Mouse (Mus musculus) induced T-regulatory cell, adult 2 months (primary cell): ENCODE measurements around the gene Olfr199.
"Not testable (repeated sequence)": the region's sequence is repeated elsewhere in the genome, so short reads cannot be mapped to it uniquely, and the experiment has no call there.

Experiments used
- DNase-seq: peaks from one replicate; pipeline ENCODE4 v3.0.0-alpha.2; 2012; ENCODE audit warnings: low read depth

Olfr199 gene

DNA sequence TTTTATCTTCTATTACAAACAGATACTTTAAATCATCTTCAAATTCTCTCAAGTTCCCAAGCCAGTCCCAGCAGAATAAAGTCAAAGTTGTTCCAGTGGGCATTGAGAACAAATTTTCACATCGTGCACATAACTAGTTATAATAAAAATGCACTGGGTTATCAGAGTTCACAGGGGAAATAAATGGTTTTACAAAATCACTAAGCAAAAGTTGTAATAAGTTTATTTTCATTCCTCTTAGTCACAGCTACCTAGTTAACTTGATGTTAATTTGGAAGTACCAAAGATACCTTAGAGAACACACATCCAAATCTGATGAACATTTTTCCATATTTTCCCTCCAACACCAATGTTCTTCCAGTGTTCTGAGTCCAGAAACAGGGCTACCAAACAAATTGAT lies at the start of gene Olfr199:
TSS of gene Olfr199 (minus strand) at position 101 of the 400 bp plus-strand sequence.
- not testable (repeated sequence) for DNase-seq

- not testable (repeated sequence) for DNase-seq
These were observed 49.5 kb upstream of the Olfr199 start for GRCm38 (mm10) chr16:59269097-59269496.

GRCm38 (mm10) chr16:59249684-59250083 lies 30.1 kb upstream of the Olfr199 start:
- DNase-seq = no peak

DNA sequence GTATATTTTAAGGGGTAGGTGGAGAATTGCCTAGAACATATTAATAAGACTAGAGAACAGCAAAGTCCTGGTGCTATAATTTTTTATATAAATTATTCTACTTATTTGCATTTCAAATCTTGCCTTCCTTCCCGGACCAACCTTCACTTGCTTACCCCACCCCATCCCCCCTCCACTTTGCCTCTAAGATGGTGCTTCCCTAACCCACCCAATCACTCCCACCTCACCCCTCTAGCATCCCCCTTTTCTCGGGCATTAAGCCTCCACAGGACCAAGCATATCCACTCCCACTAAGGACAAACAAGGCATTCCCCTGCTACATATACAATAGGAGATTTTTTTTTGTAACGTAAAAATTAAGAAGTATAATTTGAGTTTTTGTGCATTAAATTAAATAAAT lies 1.7 kb downstream of the Olfr199 start:
- not testable (repeated sequence) for DNase-seq

DNA sequence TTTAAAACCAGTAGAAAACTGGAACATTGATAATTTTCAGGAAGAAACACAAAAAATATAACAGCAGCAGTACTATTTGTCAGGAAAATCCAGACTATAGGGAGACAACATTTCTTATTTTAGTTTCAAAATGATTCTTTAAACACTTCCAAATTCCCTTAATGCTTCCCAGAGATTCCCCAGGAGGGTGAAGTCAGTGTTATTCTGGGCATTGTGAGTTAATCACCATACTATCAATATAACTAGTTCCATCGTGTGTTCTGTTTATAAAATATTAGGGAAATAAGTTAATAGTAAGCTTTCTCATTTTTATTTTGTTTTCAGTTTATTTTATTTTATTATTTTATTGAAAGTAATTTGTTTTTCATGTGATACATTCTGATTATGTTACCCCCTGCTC lies 16.1 kb downstream of the Olfr199 start, which contains the start of gene Olfr198:
TSS of gene Olfr198 (minus strand) at position 101 of the 400 bp plus-strand sequence.
- DNase-seq = not testable (repeated sequence)

DNA sequence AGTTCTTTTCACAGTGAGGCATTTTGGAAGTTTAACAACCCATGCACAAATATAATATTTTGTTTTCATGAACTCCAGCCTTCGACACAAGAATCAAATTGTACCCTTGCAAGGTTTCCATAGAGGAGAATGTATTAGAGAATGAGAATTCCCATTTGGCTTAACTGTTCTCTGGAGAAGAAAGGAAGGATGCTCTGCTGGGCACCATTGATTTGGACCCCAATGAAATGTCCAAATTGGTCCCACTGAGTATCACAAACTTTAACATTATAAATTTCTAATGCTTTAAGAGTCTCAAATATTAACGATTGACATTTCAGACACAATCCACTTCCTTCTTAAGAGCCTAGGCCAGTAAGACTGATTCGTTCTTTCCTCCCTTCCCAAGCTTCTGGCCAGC lies 49.2 kb downstream of the Olfr199 start, which contains the start of gene Olfr196:
TSS of gene Olfr196 (minus strand) at position 101 of the 400 bp plus-strand sequence.
- no peak for DNase-seq
